Mouse (Mus musculus): ENCODE results near the gene Mef2a. TPM values are rescaled to one million over a fixed set of nuclear protein-coding genes. Genes with fewer than 3 reads are reported as not detected.
"Not testable (repeated sequence)": the region's sequence is repeated elsewhere in the genome, so short reads cannot be mapped to it uniquely, and the experiment has no call there.

The Mef2a gene
- polyA plus RNA-seq, 1 experiment, result 17.5 TPM

GRCm38 (mm10) chr7:67308102-67308501 is 64.6 kb downstream of the Mef2a start:
- no peak for DNase-seq (ENCODE audit: low read depth in 1 of 2, low spot score in 2 of 2)
- H3K36me3 ChIP-seq (ENCODE audit: control insufficient read depth, insufficient read depth, low read length), result no peaks in the 10 kb centered on the region
- H3K27ac ChIP-seq (ENCODE audit: insufficient read depth, low read length), result no peak overlapping the region
- no peaks in the 10 kb centered on the region for H3K27me3 ChIP-seq (ENCODE audit: control insufficient read depth, insufficient read depth, low read length)
- H3K4me3 ChIP-seq (ENCODE audit: extremely low read depth, insufficient read depth, insufficient read length), result no peak overlapping the region
- WGBS, result 41% methylated on average over 2 of the region's 2 CpGs
- TF ChIP-seq POLR2A (IDR thresholded peaks at IDR 0.05; ENCODE audit: low read depth, low read length) (no peak), CTCF (IDR thresholded peaks at IDR 0.05; ENCODE audit: extremely low read depth, insufficient read depth, insufficient read length, insufficient replicate concordance) (no peak)
- no peaks in the 10 kb centered on the region for H3K4me1 ChIP-seq (ENCODE audit: control insufficient read depth, insufficient read depth, insufficient read length)

GRCm38 (mm10) chr7:67307078-67307477 is 65.6 kb downstream of the Mef2a start:
- Histone ChIP-seq H3K36me3 (ENCODE audit: control insufficient read depth, insufficient read depth, low read length) (no peaks in the 10 kb centered on the region), H3K4me1 (ENCODE audit: control insufficient read depth, insufficient read depth, insufficient read length) (no peaks in the 10 kb centered on the region), H3K27me3 (ENCODE audit: control insufficient read depth, insufficient read depth, low read length) (no peaks in the 10 kb centered on the region), H3K4me3 (ENCODE audit: extremely low read depth, insufficient read depth, insufficient read length) (no peak overlapping the region), H3K27ac (ENCODE audit: insufficient read depth, low read length) (no peak overlapping the region)
- TF ChIP-seq POLR2A (IDR thresholded peaks at IDR 0.05; ENCODE audit: low read depth, low read length) (no peak), CTCF (IDR thresholded peaks at IDR 0.05; ENCODE audit: extremely low read depth, insufficient read depth, insufficient read length, insufficient replicate concordance) (no peak)
- DNase-seq (ENCODE audit: low read depth in 1 of 2, low spot score in 2 of 2), result no peak
- WGBS, result 86% methylated on average over 3 of the region's 3 CpGs

- Histone ChIP-seq H3K4me1 (ENCODE audit: control insufficient read depth, insufficient read depth, insufficient read length) (no peaks in the 10 kb centered on the region), H3K27me3 (ENCODE audit: control insufficient read depth, insufficient read depth, low read length) (no peaks in the 10 kb centered on the region), H3K27ac (ENCODE audit: insufficient read depth, low read length) (no peak overlapping the region), H3K4me3 (ENCODE audit: extremely low read depth, insufficient read depth, insufficient read length) (no peak overlapping the region), H3K36me3 (ENCODE audit: control insufficient read depth, insufficient read depth, low read length) (no peaks in the 10 kb centered on the region)
- WGBS, result 81% methylated on average over 3 of the region's 3 CpGs
- no peak for DNase-seq (ENCODE audit: low read depth in 1 of 2, low spot score in 2 of 2)
- TF ChIP-seq POLR2A (IDR thresholded peaks at IDR 0.05; ENCODE audit: low read depth, low read length) (no peak), CTCF (IDR thresholded peaks at IDR 0.05; ENCODE audit: extremely low read depth, insufficient read depth, insufficient read length, insufficient replicate concordance) (no peak)
Measured at GRCm38 (mm10) chr7:67304937-67305336, 67.7 kb downstream of the Mef2a start.

GRCm38 (mm10) chr7:67296419-67296818 is 76.2 kb downstream of the Mef2a start:
- TF ChIP-seq CTCF (IDR thresholded peaks at IDR 0.05; ENCODE audit: extremely low read depth, insufficient read depth, insufficient read length, insufficient replicate concordance) (no peak), POLR2A (IDR thresholded peaks at IDR 0.05; ENCODE audit: low read depth, low read length) (no peak)
- WGBS, result 96% methylated on average over 1 of the region's 1 CpGs
- Histone ChIP-seq H3K4me3 (ENCODE audit: extremely low read depth, insufficient read depth, insufficient read length) (no peak overlapping the region), H3K27ac (ENCODE audit: insufficient read depth, low read length) (no peak overlapping the region), H3K27me3 (ENCODE audit: control insufficient read depth, insufficient read depth, low read length) (no peaks in the 10 kb centered on the region), H3K4me1 (ENCODE audit: control insufficient read depth, insufficient read depth, insufficient read length) (no peaks in the 10 kb centered on the region), H3K36me3 (ENCODE audit: control insufficient read depth, insufficient read depth, low read length) (peaks cover 1% of the 10 kb centered on the region; the same call in 1 of the 2 replicates)
- no peak for DNase-seq (ENCODE audit: low read depth in 1 of 2, low spot score in 2 of 2)

- 83% methylated on average over 1 of the region's 1 CpGs for WGBS
- Histone ChIP-seq H3K27me3 (ENCODE audit: control insufficient read depth, insufficient read depth, low read length) (no peaks in the 10 kb centered on the region), H3K27ac (ENCODE audit: insufficient read depth, low read length) (no peak overlapping the region), H3K36me3 (ENCODE audit: control insufficient read depth, insufficient read depth, low read length) (peaks cover 5% of the 10 kb centered on the region; the same call in 1 of the 2 replicates), H3K4me3 (ENCODE audit: extremely low read depth, insufficient read depth, insufficient read length) (no peak overlapping the region), H3K4me1 (ENCODE audit: control insufficient read depth, insufficient read depth, insufficient read length) (no peaks in the 10 kb centered on the region)
- DNase-seq (ENCODE audit: low read depth in 1 of 2, low spot score in 2 of 2), result no peak
- no peak for TF ChIP-seq CTCF (IDR thresholded peaks at IDR 0.05; ENCODE audit: extremely low read depth, insufficient read depth, insufficient read length, insufficient replicate concordance)
- TF ChIP-seq POLR2A (IDR thresholded peaks at IDR 0.05; ENCODE audit: low read depth, low read length), result no peak
Measured at GRCm38 (mm10) chr7:67291356-67291755, 81.3 kb downstream of the Mef2a start.

GRCm38 (mm10) chr7:67287456-67287855 is 85.2 kb downstream of the Mef2a start:
- Histone ChIP-seq H3K4me1 (ENCODE audit: control insufficient read depth, insufficient read depth, insufficient read length) (no peaks in the 10 kb centered on the region), H3K27me3 (ENCODE audit: control insufficient read depth, insufficient read depth, low read length) (no peaks in the 10 kb centered on the region), H3K36me3 (ENCODE audit: control insufficient read depth, insufficient read depth, low read length) (0 out of 2 replicates have a peak, but pooled peaks cover 3% of the 10 kb centered on the region), H3K27ac (ENCODE audit: insufficient read depth, low read length) (no peak overlapping the region), H3K4me3 (ENCODE audit: extremely low read depth, insufficient read depth, insufficient read length) (no peak overlapping the region)
- TF ChIP-seq CTCF (IDR thresholded peaks at IDR 0.05; ENCODE audit: extremely low read depth, insufficient read depth, insufficient read length, insufficient replicate concordance) (no peak), POLR2A (IDR thresholded peaks at IDR 0.05; ENCODE audit: low read depth, low read length) (no peak)
- no peak for DNase-seq (ENCODE audit: low read depth in 1 of 2, low spot score in 2 of 2)
- WGBS, result 82% methylated on average over 4 of the region's 4 CpGs

GRCm38 (mm10) chr7:67283581-67283980 is 89.1 kb downstream of the Mef2a start:
- Histone ChIP-seq H3K27me3 (ENCODE audit: control insufficient read depth, insufficient read depth, low read length) (no peaks in the 10 kb centered on the region), H3K4me3 (ENCODE audit: extremely low read depth, insufficient read depth, insufficient read length) (no peak overlapping the region), H3K27ac (ENCODE audit: insufficient read depth, low read length) (no peak overlapping the region), H3K4me1 (ENCODE audit: control insufficient read depth, insufficient read depth, insufficient read length) (no peaks in the 10 kb centered on the region), H3K36me3 (ENCODE audit: control insufficient read depth, insufficient read depth, low read length) (0 out of 2 replicates have a peak, but pooled peaks cover 3% of the 10 kb centered on the region)
- TF ChIP-seq CTCF (IDR thresholded peaks at IDR 0.05; ENCODE audit: extremely low read depth, insufficient read depth, insufficient read length, insufficient replicate concordance) (no peak), POLR2A (IDR thresholded peaks at IDR 0.05; ENCODE audit: low read depth, low read length) (no peak)
- 93% methylated on average over 6 of the region's 6 CpGs for WGBS
- DNase-seq (ENCODE audit: low read depth in 1 of 2, low spot score in 2 of 2), result no peak

GRCm38 (mm10) chr7:67270447-67270846 is 102.2 kb downstream of the Mef2a start:
- 88% methylated on average over 4 of the region's 4 CpGs for WGBS
- not testable (repeated sequence) for H3K27ac ChIP-seq (ENCODE audit: insufficient read depth, low read length)

More at GRCm38 (mm10) chr7:67270447-67270846, 102.2 kb downstream of the Mef2a start:
- not testable (repeated sequence) for H3K4me3 ChIP-seq (ENCODE audit: extremely low read depth, insufficient read depth, insufficient read length); H3K27me3 ChIP-seq (ENCODE audit: control insufficient read depth, insufficient read depth, low read length); H3K4me1 ChIP-seq (ENCODE audit: control insufficient read depth, insufficient read depth, insufficient read length); DNase-seq (ENCODE audit: low read depth in 1 of 2, low spot score in 2 of 2); H3K36me3 ChIP-seq (ENCODE audit: control insufficient read depth, insufficient read depth, low read length)

Data from spleen, adult 2 months (tissue).